Mouse (Mus musculus): Measurements from ENCODE around the gene Poc1a.

- TF ChIP-seq CTCF (IDR thresholded peaks at IDR 0.05; ENCODE audit: extremely low read depth, insufficient read length, insufficient replicate concordance, low read depth, low read length) (no peak), POLR2A (IDR thresholded peaks at IDR 0.05; ENCODE audit: low read depth, low read length) (no peak)
These were observed 47.3 kb downstream of the Poc1a start for GRCm38 (mm10) chr9:106328068-106328610.

All from small intestine, adult 2 months (tissue).